Mouse (Mus musculus) liver, embryonic 12.5 days (tissue): ENCODE measurements around the gene Gm17606. TPM values are rescaled to one million over a fixed set of nuclear protein-coding genes. Genes with fewer than 3 reads are reported as not detected.
"Not testable (repeated sequence)": the region's sequence is repeated elsewhere in the genome, so short reads cannot be mapped to it uniquely, and the experiment has no call there.

Experiments used
- ATAC-seq: fragments of 200-750 bp; cut with Nextera tagmentation; 2 replicates; pipeline ENCODE4 v1.8.0; 2017; ENCODE audit warnings: moderate number of reproducible peaks, mild to moderate bottlenecking, moderate library complexity
- H3K27ac ChIP-seq: fragments of 300-500 bp; sonication (generic); 2 replicates; pipeline ENCODE4 v1.5.1; 2016; ENCODE audit warnings: mild to moderate bottlenecking
- H3K27me3 ChIP-seq: fragments of 300-500 bp; sonication (generic); replicated peaks from 2 replicates; pipeline ENCODE4 v1.6.1; 2016; ENCODE audit warnings: mild to moderate bottlenecking, moderate library complexity
- H3K36me3 ChIP-seq: fragments of 300-500 bp; sonication (generic); 2 replicates; pipeline ENCODE4 v1.6.1; 2016; ENCODE audit warnings: mild to moderate bottlenecking, moderate library complexity
- H3K4me1 ChIP-seq: fragments of 300-500 bp; sonication (generic); 2 replicates; pipeline ENCODE4 v1.6.1; 2016
- H3K4me2 ChIP-seq: fragments of 300-500 bp; sonication (generic); 2 replicates; pipeline ENCODE4 v1.6.1; 2016; ENCODE audit warnings: mild to moderate bottlenecking, moderate library complexity
- H3K4me3 ChIP-seq: fragments of 300-500 bp; sonication (generic); 2 replicates; pipeline ENCODE4 v1.5.1; 2016; ENCODE audit warnings: mild to moderate bottlenecking, moderate library complexity
- H3K9ac ChIP-seq: fragments of 300-500 bp; sonication (generic); 2 replicates; pipeline ENCODE4 v1.6.1; 2016; ENCODE audit warnings: mild to moderate bottlenecking, moderate library complexity
- H3K9me3 ChIP-seq: fragments of 300-500 bp; sonication (generic); replicated peaks from 2 replicates; pipeline ENCODE4 v1.6.1; 2016; ENCODE audit warnings: mild to moderate bottlenecking, moderate library complexity
- WGBS: fragments of 180-500 bp; shearing (Covaris S2); methylation state at CpG from one replicate; pipeline ENCODE4 v1.1.7; 2016; ENCODE audit not compliant: insufficient replicate concordance; 5-methylcytosine and 5-hydroxymethylcytosine counted together
- polyA plus RNA-seq: library from polyadenylated mRNA; unstranded; fragments of >200 nt; fragmentation: Nextera tagmentation; extraction: Ambion mirVana; gene quantifications from 2 replicates; pipeline ENCODE4 v1.2.1, GENCODE M21; 2016

Gene Gm17606
- polyA plus RNA-seq, 1 experiment from 2014 or later, result not detected

DNA sequence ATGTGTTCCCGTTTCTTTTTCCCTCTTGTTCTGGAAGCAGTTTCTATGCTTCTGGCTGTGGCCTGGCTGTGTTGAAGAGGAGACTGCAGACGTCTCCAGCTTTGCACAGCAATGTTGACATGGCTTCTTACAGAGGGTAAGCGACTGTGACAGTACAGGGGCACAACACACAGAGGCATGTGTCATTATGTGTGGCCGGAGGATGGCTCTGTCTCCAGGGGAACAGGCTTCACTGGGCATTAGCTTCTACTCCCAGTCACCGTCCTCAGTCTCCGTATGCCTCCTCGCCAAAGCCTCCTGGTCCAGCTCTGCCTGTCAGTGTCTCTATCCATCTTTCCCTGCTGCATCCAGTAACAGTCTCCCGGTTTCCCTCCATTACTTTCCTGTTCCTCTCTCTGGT is 33.5 kb upstream of the Gm17606 start:
- peaks cover 15% of the 10 kb centered on the region for H3K36me3 ChIP-seq
- H3K9me3 ChIP-seq, result no peaks in the 10 kb centered on the region
- H3K4me2 ChIP-seq, result no peak overlapping the region
- H3K4me1 ChIP-seq, result peaks cover 32% of the 10 kb centered on the region
- H3K9ac ChIP-seq, result no peak overlapping the region
- no peaks in the 10 kb centered on the region for H3K27me3 ChIP-seq
- 75% methylated on average over 8 of the region's 8 CpGs for WGBS
- no peak for ATAC-seq
- H3K4me3 ChIP-seq, result no peak overlapping the region
- H3K27ac ChIP-seq, result 0 out of 2 replicates have a peak overlapping the region, but pooled peaks have one; percentile 36

DNA sequence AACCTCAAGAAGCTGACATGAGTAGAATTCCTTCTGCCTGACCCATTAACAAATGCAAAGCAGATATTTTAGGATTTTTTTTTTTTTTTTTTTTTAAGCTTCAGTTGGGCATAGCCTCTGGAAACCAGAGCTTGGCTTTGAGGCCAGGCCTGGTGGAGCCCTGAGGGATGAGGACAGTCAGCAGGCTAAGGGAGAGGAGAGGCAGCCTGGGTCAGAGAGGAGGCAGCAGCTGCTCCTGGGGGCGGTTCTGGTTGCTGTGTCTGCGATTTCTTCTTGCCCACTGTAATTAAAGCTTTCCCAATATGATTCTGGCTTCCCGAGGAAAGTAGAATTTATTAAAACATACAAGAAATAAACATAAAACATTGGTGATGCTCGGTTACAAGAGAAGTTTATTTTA is 31.5 kb upstream of the Gm17606 start:
- WGBS, result 65% methylated on average over 4 of the region's 4 CpGs
- Histone ChIP-seq H3K27me3 (no peaks in the 10 kb centered on the region), H3K27ac (no peak overlapping the region), H3K9me3 (no peaks in the 10 kb centered on the region), H3K9ac (no peak overlapping the region), H3K4me3 (no peak overlapping the region), H3K4me1 (peaks cover 17% of the 10 kb centered on the region), H3K36me3 (peaks cover 29% of the 10 kb centered on the region), H3K4me2 (no peak overlapping the region)
- no peak for ATAC-seq

DNA sequence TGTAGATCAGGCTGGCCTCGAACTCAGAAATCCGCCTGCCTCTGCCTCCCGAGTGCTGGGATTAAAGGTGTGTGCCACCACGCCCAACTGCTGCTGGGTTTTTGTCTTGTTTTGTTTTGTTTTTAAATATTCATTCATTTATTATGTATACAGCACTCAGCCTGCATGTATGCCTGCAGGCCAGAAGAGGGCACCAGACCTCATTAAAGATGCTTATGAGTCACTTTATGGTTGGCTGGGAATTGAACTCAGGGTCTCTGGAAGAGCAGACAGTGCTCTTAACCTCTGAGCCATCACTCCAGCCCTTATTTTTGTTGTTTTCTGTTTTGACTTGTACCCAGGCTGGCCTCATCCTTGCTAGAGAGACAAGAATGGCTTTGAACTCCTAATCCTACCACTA is 30.8 kb upstream of the Gm17606 start:
- Histone ChIP-seq H3K27me3 (no peaks in the 10 kb centered on the region), H3K9ac (no peak overlapping the region), H3K27ac (no peak overlapping the region), H3K4me3 (no peak overlapping the region), H3K36me3 (peaks cover 36% of the 10 kb centered on the region), H3K9me3 (no peaks in the 10 kb centered on the region), H3K4me1 (peaks cover 11% of the 10 kb centered on the region), H3K4me2 (no peak overlapping the region)
- 62% methylated on average over 4 of the region's 4 CpGs for whole genome bisulfite sequencing
- ATAC-seq, result no peak

DNA sequence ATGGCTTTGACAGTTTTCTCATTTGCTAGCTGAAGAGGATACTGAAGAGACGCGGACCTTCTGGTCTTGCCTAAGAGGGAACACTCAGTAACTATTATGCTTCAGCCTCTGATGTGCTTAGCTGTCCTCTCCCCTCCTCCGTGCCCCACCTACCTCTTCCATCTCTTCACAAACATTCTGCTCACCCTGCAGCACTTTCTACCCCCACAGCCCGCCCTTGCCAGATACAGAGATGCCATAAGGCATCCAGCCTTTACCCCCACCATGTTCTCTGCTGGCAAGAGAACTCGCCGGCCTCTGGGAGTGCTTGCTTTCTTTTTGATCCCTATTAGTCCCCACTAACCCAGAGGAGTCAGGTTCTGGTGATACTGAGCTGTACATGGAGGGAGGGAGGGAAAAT is 30.1 kb upstream of the Gm17606 start:
- no peak for ATAC-seq
- Histone ChIP-seq H3K9ac (no peak overlapping the region), H3K4me2 (no peak overlapping the region), H3K36me3 (peaks cover 43% of the 10 kb centered on the region), H3K4me1 (peaks cover 14% of the 10 kb centered on the region), H3K27me3 (no peaks in the 10 kb centered on the region), H3K9me3 (no peaks in the 10 kb centered on the region), H3K27ac (peak overlapping the region; percentile 24; the same call in 1 of the 2 replicates), H3K4me3 (no peak overlapping the region)
- WGBS, result 79% methylated on average over 6 of the region's 6 CpGs

- H3K27me3 ChIP-seq, H3K4me3 ChIP-seq, H3K9me3 ChIP-seq, H3K9ac ChIP-seq, H3K27ac ChIP-seq, H3K4me2 ChIP-seq, ATAC-seq: not testable (repeated sequence)
- Histone ChIP-seq H3K4me1 (peaks cover 23% of the 10 kb centered on the region), H3K36me3 (peaks cover 53% of the 10 kb centered on the region)
- 92% methylated on average over 16 of the region's 16 CpGs for WGBS
These were observed 26.6 kb upstream of the Gm17606 start for GRCm38 (mm10) chr14:54614130-54614529.

DNA sequence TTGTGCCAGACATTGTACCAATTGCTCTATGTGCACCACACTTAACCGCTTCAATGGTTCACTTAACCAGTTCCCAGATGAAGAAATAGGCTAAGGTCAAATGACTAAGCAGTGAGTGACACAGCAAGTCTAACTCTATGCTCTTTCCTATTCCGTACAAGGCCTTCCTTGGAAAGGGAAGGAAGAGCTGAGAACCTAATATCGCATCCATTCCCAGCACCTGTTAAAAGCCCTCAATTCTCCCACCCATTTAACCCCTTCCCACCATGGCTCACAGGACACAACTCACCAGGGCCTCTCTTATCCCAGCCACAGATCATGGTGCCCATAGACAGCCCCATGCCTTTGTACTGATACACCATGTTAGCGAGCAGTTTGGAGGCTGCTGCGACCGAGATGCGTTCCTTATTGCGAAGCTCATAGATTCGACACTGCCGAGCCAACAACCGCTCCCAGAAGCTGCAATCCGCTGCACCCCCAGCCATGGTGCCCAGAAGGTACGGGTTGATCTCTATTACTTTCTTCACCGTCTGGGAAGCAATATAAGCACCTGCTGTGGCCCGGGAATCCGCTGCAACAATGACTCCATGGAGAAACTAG is 24.4 kb upstream of the Gm17606 start:
- no peaks in the 10 kb centered on the region for H3K27me3 ChIP-seq
- peaks cover 23% of the 10 kb centered on the region for H3K4me1 ChIP-seq
- WGBS, result 83% methylated on average over 16 of the region's 16 CpGs
- H3K9ac ChIP-seq, result no peak overlapping the region
- no peaks in the 10 kb centered on the region for H3K9me3 ChIP-seq
- H3K4me3 ChIP-seq, result peak overlapping the region; percentile 1; the same call in 1 of the 2 replicates
- peak overlapping the region; percentile 12; the same call in 1 of the 2 replicates for H3K27ac ChIP-seq
- H3K4me2 ChIP-seq, result peak overlapping the region; percentile 72
- peaks cover 46% of the 10 kb centered on the region for H3K36me3 ChIP-seq
- no peak for ATAC-seq

DNA sequence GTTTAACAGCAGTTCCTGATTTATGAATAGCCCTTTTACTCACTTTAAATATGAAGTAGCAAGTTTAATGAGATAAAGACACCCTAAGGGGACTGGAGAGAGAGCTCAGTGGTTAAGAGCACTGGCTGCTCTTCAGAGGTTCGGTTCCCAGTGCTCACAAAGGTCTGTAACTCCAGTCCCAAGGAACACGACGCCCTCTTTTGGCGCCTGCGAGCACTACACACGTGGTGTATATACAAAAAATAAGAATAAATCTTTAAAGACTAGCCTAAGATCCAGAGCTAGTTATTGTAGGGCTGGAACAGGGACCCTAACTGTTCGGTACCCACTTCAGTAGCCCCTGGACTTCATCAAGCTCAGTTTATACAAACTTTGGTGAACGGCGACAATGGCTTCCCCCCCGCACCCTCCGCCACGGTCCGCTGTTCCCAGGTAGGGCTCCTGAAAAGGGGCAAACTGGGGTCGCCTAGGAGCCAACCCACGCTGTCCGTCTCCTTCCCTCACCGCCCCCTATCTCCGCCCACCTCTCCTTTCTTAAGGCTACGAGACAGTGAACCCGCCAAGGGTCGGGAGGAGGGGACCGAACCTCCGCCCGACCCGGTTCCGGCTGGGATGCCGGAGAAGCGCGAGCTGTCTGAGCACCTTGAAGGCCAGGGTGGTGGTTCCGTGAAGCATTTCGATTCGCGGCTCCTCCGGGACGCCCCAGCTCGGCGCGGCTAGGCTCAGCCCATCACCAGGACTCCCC is 23.4 kb upstream of the Gm17606 start:
- Histone ChIP-seq H3K36me3 (peaks cover 38% of the 10 kb centered on the region), H3K4me2 (peak overlapping the region; percentile 72), H3K9me3 (no peaks in the 10 kb centered on the region), H3K4me1 (peaks cover 23% of the 10 kb centered on the region), H3K27ac (peak overlapping the region; percentile 83), H3K4me3 (peak overlapping the region; percentile 92), H3K9ac (peak overlapping the region; percentile 92), H3K27me3 (0 out of 2 replicates have a peak, but pooled peaks cover under 1% of the 10 kb centered on the region)
- 2% methylated on average over 38 of the region's 38 CpGs for WGBS
- peak; percentile 51 for ATAC-seq

DNA sequence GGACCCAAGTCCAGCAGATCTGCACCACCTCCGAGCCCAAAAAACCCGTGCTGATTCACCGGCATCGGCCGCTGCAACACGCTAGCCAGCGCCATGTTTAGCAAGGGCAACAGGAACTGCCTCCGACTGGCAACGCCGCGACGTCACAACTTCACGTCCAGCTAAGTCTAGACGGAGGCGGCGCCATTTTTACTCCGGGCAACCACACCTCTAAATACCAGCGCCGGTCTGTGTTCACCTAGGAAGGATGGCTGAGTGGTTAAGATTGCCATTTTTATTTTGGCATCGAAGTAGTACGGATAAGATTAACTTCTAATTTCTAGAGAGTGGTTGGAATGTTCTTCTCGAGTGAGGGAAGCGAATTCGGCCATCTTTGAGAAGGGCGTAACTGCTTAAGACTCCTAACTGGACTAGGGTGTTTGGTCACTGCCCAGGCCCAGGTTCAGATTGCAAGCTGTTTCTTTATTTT is 22.8 kb upstream of the Gm17606 start, which contains the start of gene Psmb5:
Psmb5 (minus strand) TSS at position 126 of the 469 bp plus-strand sequence.
- peak within 1 kb of the TSS; percentile 83 for H3K27ac ChIP-seq
- H3K4me3 ChIP-seq, result peak within 1 kb of the TSS; percentile 92
- ATAC-seq, result peak; percentile 86
- peak within 1 kb of the TSS; percentile 72 for H3K4me2 ChIP-seq
- no peaks in the 10 kb centered on the region for H3K9me3 ChIP-seq
- H3K27me3 ChIP-seq, result peaks cover 4% of the 10 kb centered on the region; the same call in 1 of the 2 replicates
- H3K9ac ChIP-seq, result peak within 1 kb of the TSS; percentile 92
- peaks cover 33% of the 10 kb centered on the region for H3K36me3 ChIP-seq
- H3K4me1 ChIP-seq, result peaks cover 25% of the 10 kb centered on the region
- WGBS, result 1% methylated on average over 25 of the region's 25 CpGs

DNA sequence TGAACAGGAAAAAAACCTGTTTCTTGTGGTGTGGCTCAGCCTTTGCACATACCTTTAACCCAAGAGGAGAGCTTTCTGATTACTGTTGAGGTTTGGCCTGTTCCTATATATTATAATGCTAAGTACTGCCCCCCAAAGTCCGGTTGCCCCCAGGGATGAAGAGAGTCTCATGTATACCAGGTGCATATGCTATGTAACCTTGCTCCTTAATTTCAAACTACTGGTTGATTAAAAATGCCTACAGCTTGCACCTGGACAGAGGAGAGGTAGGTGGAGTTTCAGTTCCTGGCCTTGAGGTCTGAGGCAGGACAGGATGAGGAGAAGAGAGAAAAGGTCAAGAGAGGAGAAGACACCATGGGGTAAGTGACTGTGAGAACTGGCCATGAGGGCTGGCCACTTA is 19.6 kb upstream of the Gm17606 start, which contains the start of gene Psmb11:
Psmb11 (plus strand) TSS at position 301 of the 400 bp plus-strand sequence.
- ATAC-seq, result no peak
- H3K9ac ChIP-seq, result no peak within 1 kb of the TSS; the same call in 1 of the 2 replicates
- peaks cover 22% of the 10 kb centered on the region for H3K27me3 ChIP-seq
- no peak within 1 kb of the TSS for H3K4me2 ChIP-seq
- WGBS, result 79% methylated on average over 1 of the region's 1 CpGs
- H3K9me3 ChIP-seq, result no peaks in the 10 kb centered on the region
- peaks cover 5% of the 10 kb centered on the region for H3K36me3 ChIP-seq
- peaks cover 21% of the 10 kb centered on the region for H3K4me1 ChIP-seq
- no peak within 1 kb of the TSS for H3K27ac ChIP-seq
- no peak within 1 kb of the TSS for H3K4me3 ChIP-seq

GRCm38 (mm10) chr14:54623334-54623733 is 17.4 kb upstream of the Gm17606 start:
- WGBS, result 57% methylated on average over 6 of the region's 6 CpGs
- Histone ChIP-seq H3K9ac (no peak overlapping the region), H3K27me3 (peaks cover 38% of the 10 kb centered on the region), H3K4me2 (no peak overlapping the region), H3K4me3 (no peak overlapping the region), H3K4me1 (peaks cover 9% of the 10 kb centered on the region), H3K36me3 (no peaks in the 10 kb centered on the region), H3K9me3 (no peaks in the 10 kb centered on the region), H3K27ac (no peak overlapping the region)
- peak; percentile 66; the same call in 1 of the 2 replicates for ATAC-seq

GRCm38 (mm10) chr14:54624976-54625375 is 15.8 kb upstream of the Gm17606 start:
- no peak overlapping the region for H3K27ac ChIP-seq
- H3K36me3 ChIP-seq, result no peaks in the 10 kb centered on the region
- H3K27me3 ChIP-seq, result peaks cover 38% of the 10 kb centered on the region
- no peak for ATAC-seq
- peaks cover 9% of the 10 kb centered on the region for H3K4me1 ChIP-seq
- WGBS, result 66% methylated on average over 10 of the region's 10 CpGs
- no peaks in the 10 kb centered on the region for H3K9me3 ChIP-seq
- H3K4me2 ChIP-seq, result no peak overlapping the region
- H3K4me3 ChIP-seq, result no peak overlapping the region
- no peak overlapping the region for H3K9ac ChIP-seq

DNA sequence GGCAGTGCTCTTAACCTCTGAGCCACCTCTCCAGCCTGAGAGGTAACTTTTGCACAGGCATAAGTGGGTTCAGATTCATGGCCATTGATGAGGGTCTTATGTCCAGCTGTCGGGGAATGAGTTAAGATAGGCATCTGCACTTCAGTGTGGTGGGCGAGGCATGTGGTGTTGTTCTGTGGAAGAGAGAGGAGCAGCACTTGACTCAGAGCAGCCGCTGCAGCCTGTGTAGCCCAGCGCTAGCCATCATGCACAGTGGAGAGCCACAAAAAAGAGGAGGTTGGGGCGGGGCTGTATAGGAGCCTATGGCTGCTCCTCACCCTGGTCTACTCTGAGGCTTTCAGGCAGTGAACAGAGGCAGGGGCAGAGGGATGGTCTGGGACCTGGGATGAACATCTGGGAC is 12.6 kb upstream of the Gm17606 start:
- H3K27me3 ChIP-seq, result peaks cover 33% of the 10 kb centered on the region
- no peak overlapping the region for H3K27ac ChIP-seq
- ATAC-seq, result no peak
- no peaks in the 10 kb centered on the region for H3K9me3 ChIP-seq
- H3K9ac ChIP-seq, result no peak overlapping the region
- WGBS, result 63% methylated on average over 5 of the region's 5 CpGs
- H3K4me1 ChIP-seq, result peaks cover 10% of the 10 kb centered on the region
- no peak overlapping the region for H3K4me2 ChIP-seq
- H3K36me3 ChIP-seq, result peaks cover 14% of the 10 kb centered on the region
- no peak overlapping the region for H3K4me3 ChIP-seq
